Mouse (Mus musculus) embryonic facial prominence, embryonic 14.5 days (tissue): Measurements from ENCODE around the gene Rgs9bp. TPM values are rescaled to one million over a fixed set of nuclear protein-coding genes. Genes with fewer than 3 reads are reported as not detected.
A peak's percentile ranks its signal among the peaks of the same experiment; 100 is the strongest.

Source experiments
- ATAC-seq: fragments of 200-750 bp; cut with Nextera tagmentation; 2 replicates; pipeline ENCODE4 v1.8.0; 2017; ENCODE audit warnings: low read depth, moderate number of reproducible peaks, moderate TSS enrichment
- DNase-seq: peaks from one replicate; pipeline ENCODE4 v3.0.0-alpha.2; 2015; ENCODE audit warnings: low spot score
- H3K27ac ChIP-seq: fragments of 300-500 bp; sonication (generic); replicated peaks from 2 replicates; pipeline ENCODE4 v1.5.1; 2014; ENCODE audit warnings: low read depth, mild to moderate bottlenecking, low read length, moderate library complexity
- H3K27me3 ChIP-seq: fragments of 300-500 bp; sonication (generic); replicated peaks from 2 replicates; pipeline ENCODE4 v1.6.1; 2014; ENCODE audit warnings: low read length; ENCODE audit not compliant: control insufficient read depth, insufficient read depth
- H3K36me3 ChIP-seq: fragments of 300-500 bp; sonication (generic); 2 replicates; pipeline ENCODE4 v1.6.1; 2014; ENCODE audit warnings: low read length, mixed read lengths; ENCODE audit not compliant: control insufficient read depth, insufficient read depth
- H3K4me1 ChIP-seq: fragments of 300-500 bp; sonication (generic); 2 replicates; pipeline ENCODE4 v1.6.1; 2014; ENCODE audit warnings: antibody characterized with exemption, low read length; ENCODE audit not compliant: control insufficient read depth, insufficient read depth
- H3K4me2 ChIP-seq: fragments of 300-500 bp; sonication (generic); 2 replicates; pipeline ENCODE4 v1.6.1; 2014; ENCODE audit warnings: low read depth, mild to moderate bottlenecking, low read length, moderate library complexity, mixed read lengths
- H3K4me3 ChIP-seq: fragments of 300-500 bp; sonication (generic); 2 replicates; pipeline ENCODE4 v1.5.1; 2014; ENCODE audit warnings: low read depth, mild to moderate bottlenecking, low read length
- H3K9ac ChIP-seq: fragments of 300-500 bp; sonication (generic); 2 replicates; pipeline ENCODE4 v1.6.1; 2014; ENCODE audit warnings: low read depth, mild to moderate bottlenecking, low read length, moderate library complexity, mixed read lengths
- H3K9me3 ChIP-seq: fragments of 300-500 bp; sonication (generic); 2 replicates; pipeline ENCODE4 v1.6.1; 2016; ENCODE audit warnings: low read length; ENCODE audit not compliant: control insufficient read depth
- WGBS: fragments of 180-500 bp; shearing (Covaris S2); extraction: QIAGEN DNeasy Blood & Tissue Kit; methylation state at CpG from one replicate; pipeline ENCODE4 v1.1.7; 2014; 5-methylcytosine and 5-hydroxymethylcytosine counted together
- polyA plus RNA-seq: library from polyadenylated mRNA; unstranded; fragments of >200 nt; fragmentation: Nextera tagmentation; extraction: Ambion mirVana; gene quantifications from 2 replicates; pipeline ENCODE4 v1.2.1, GENCODE M21; 2014

The Rgs9bp gene
- polyA plus RNA-seq, 1 experiment from 2014 or later = 0.22 TPM

DNA sequence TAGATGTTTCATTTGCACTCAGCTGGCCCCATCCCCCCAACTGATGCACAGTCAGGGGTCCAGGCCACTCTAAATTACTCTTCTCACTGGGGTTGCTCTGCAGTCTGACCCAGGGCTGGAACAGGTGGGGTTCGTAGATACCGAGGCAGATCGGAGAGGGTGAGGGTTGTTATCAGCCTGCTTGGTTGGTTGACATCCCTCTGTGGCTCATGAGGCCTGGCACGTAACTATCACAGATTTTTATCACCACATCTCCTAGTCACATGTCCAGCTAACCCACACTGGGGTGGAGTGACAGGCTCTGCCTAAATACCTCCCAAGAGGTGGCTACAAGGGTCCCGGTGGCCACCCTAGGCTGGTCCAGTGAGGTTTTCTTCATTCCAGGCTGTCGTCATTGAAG is 15.7 kb upstream of the Rgs9bp start:
- H3K4me3 ChIP-seq = no peak overlapping the region
- no peaks in the 10 kb centered on the region for H3K9me3 ChIP-seq
- H3K4me1 ChIP-seq = no peaks in the 10 kb centered on the region
- H3K9ac ChIP-seq = no peak overlapping the region
- H3K4me2 ChIP-seq = no peak overlapping the region
- no peaks in the 10 kb centered on the region for H3K27me3 ChIP-seq
- WGBS = 86% methylated on average over 6 of the region's 6 CpGs
- H3K27ac ChIP-seq = no peak overlapping the region
- no peak for DNase-seq
- peaks cover 72% of the 10 kb centered on the region for H3K36me3 ChIP-seq
- ATAC-seq = no peak

DNA sequence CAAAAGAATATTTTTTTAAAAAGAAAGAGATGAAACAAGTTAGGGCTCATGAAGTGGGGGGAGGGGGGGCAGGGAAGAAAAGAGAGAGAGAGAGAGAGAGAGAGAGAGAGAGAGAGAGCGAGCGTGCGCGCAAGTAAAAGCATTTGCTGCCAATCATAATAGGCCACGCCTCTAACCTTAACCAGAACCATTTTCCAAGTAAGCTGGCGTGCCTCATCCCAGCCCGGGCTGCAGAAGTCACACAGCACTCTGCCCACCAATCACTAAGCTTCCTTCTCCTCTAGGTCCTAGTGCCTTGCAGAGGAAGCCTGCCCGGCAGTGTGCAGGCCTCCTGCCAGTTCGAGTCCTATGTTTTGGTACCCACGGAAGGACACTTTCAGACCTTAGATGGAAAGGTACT is 14.6 kb upstream of the Rgs9bp start:
- WGBS = 85% methylated on average over 10 of the region's 10 CpGs
- H3K36me3 ChIP-seq = peaks cover 75% of the 10 kb centered on the region
- no peak for DNase-seq

DNA sequence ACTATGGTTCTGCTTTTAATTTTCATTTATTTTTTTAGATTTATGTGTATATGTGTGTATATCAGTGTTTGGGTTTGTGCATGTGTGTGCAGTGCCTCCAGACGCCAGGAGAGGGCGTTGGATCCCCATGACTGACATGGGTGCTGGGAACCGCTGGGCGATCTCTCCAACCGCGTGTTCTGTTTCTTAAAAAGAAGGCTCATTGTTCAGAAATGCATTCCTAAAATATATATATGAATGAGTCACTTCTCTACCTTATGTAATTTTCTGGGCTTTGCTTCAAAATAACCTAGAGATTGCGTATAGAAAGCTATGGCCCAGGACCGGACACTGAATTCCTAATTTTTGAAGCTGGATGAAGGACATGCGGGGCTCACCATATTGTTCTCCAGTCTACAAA is 14.1 kb upstream of the Rgs9bp start:
- Histone ChIP-seq H3K4me3 (no peak overlapping the region), H3K27ac (no peak overlapping the region), H3K36me3 (peaks cover 75% of the 10 kb centered on the region), H3K27me3 (no peaks in the 10 kb centered on the region), H3K4me2 (no peak overlapping the region), H3K9ac (no peak overlapping the region), H3K9me3 (no peaks in the 10 kb centered on the region), H3K4me1 (no peaks in the 10 kb centered on the region)
- ATAC-seq = no peak
- no peak for DNase-seq
- 86% methylated on average over 9 of the region's 9 CpGs for WGBS

More for the DNA sequence above, 14.6 kb upstream of the Rgs9bp start:
- no peak for ATAC-seq
- Histone ChIP-seq H3K4me1 (no peaks in the 10 kb centered on the region), H3K9ac (no peak overlapping the region), H3K27ac (no peak overlapping the region), H3K4me3 (no peak overlapping the region), H3K9me3 (no peaks in the 10 kb centered on the region), H3K4me2 (no peak overlapping the region), H3K27me3 (no peaks in the 10 kb centered on the region)

DNA sequence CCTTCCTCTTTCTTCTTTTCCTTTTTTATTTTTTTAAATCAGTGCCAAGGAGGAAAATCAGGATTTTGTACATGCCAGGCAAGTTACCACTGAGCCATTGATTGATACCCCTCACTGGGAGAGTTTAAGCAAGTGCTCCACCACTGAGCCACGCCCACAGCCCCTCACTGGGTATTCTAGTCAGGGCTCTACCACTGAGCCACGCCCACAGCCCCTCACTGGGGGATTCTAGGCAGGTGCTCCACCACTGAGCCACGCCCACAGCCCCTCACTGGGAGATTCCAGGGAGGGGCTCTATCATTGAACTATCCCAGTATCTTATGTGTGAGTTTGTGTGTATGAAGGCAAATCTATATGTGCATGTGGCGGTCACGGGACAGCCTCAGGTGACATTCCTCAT is 8.9 kb upstream of the Rgs9bp start:
- no peak for ATAC-seq
- H3K4me2 ChIP-seq = no peak overlapping the region
- H3K9me3 ChIP-seq = no peaks in the 10 kb centered on the region
- H3K27ac ChIP-seq = no peak overlapping the region
- peaks cover 63% of the 10 kb centered on the region for H3K36me3 ChIP-seq
- DNase-seq = no peak
- H3K27me3 ChIP-seq = no peaks in the 10 kb centered on the region
- H3K4me3 ChIP-seq = no peak overlapping the region
- H3K9ac ChIP-seq = no peak overlapping the region
- peaks cover 17% of the 10 kb centered on the region for H3K4me1 ChIP-seq
- WGBS = 84% methylated on average over 5 of the region's 5 CpGs

DNA sequence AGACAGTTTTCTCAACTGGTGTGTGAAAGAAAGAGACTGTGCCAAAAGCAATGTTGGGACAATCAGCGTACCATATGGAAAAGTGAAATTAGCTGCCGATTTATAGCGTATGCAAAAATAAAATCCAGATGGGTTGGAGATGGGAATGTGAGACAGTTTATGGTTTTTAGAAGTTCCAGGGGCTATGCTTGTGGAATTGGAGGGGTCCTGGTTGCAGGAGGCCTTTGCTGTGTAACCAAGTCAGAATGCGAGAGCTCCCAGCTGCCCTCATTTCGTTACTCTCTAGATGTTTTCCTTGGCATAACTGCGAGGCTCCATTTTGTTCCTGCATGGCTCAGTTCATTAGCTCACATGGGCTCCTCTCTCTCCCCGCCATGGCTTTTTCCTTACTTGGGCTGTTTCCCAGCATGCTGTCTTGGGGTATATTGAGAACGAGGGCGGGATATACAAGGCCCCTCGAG is 5.4 kb upstream of the Rgs9bp start:
- Histone ChIP-seq H3K36me3 (peaks cover 39% of the 10 kb centered on the region), H3K4me2 (peak overlapping the region; percentile 32), H3K9me3 (no peaks in the 10 kb centered on the region), H3K27me3 (no peaks in the 10 kb centered on the region), H3K4me1 (peaks cover 27% of the 10 kb centered on the region), H3K9ac (no peak overlapping the region), H3K4me3 (no peak overlapping the region), H3K27ac (peak overlapping the region; percentile 94)
- ATAC-seq (0 out of 2 replicates have a peak, but pooled peaks have one; percentile 2), DNase-seq (peak; percentile 93)
- 34% methylated on average over 10 of the region's 10 CpGs for WGBS

DNA sequence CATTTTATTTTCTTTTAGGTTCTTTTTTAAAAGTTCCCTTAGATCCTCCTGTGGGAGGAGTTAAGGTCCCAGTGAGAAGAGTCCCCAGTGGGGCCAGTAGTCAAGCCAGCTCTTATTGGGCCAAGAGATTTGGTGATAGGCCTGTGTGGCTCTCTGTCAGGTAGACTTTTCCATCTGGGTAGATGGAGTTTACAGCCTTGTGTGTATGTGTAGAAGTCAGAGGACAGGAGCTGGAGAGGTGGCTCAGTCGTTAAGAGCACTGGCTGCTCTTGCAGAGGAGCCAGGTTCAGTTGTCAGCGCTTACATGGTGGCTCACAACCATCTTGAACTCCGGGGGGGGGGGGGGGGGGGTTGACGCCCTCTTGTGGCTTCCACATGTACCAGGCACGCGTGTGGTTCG is 4.1 kb upstream of the Rgs9bp start:
- no peak overlapping the region for H3K4me3 ChIP-seq
- H3K9ac ChIP-seq = no peak overlapping the region
- no peak overlapping the region for H3K27ac ChIP-seq
- peaks cover 28% of the 10 kb centered on the region for H3K36me3 ChIP-seq
- H3K9me3 ChIP-seq = no peaks in the 10 kb centered on the region
- ATAC-seq (no peak), DNase-seq (no peak)
- peaks cover 27% of the 10 kb centered on the region for H3K4me1 ChIP-seq
- H3K4me2 ChIP-seq = no peak overlapping the region
- WGBS = 76% methylated on average over 6 of the region's 7 CpGs
- peaks cover 7% of the 10 kb centered on the region for H3K27me3 ChIP-seq

DNA sequence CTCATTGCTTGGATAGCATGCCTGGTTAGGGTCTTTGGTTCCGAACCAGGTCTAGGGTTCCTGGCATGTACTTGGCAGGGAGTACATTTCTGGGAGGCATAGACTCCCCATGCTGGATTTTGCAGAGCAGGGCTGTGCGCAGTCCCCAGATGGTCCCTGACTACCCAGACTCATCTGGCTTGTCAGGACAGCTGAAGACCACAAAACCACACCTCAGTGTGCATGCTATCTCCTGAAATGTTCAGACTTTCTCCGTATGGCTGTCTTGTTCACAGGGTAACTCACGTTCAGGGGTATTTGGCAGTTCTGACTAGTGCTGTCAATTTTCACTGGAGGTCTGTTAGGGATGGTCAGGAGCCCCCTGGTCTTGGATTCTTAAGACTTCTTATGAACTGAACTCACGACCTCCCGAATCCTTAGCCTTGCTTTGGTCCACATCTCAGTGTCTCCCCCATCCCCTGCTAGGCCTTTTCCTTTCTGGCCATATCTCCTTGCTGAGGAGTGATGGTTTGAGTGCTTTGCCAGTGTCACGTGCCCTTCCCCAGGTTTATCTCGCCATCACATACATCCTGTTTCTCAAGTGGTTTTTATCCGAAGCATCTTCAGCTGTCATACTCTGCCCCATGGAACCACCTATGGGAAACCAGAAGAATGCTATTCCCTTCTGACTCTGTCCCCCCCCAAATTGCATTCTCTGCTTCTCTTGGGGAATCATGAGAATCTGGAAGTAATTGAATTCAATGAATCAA is 3.5 kb upstream of the Rgs9bp start:
- H3K4me1 ChIP-seq = peaks cover 27% of the 10 kb centered on the region
- 78% methylated on average over 9 of the region's 9 CpGs for WGBS
- H3K9ac ChIP-seq = no peak overlapping the region
- ATAC-seq (no peak), DNase-seq (no peak)
- H3K4me3 ChIP-seq = no peak overlapping the region
- no peak overlapping the region for H3K4me2 ChIP-seq
- no peaks in the 10 kb centered on the region for H3K9me3 ChIP-seq
- no peak overlapping the region for H3K27ac ChIP-seq
- peaks cover 23% of the 10 kb centered on the region for H3K36me3 ChIP-seq
- H3K27me3 ChIP-seq = peaks cover 14% of the 10 kb centered on the region

DNA sequence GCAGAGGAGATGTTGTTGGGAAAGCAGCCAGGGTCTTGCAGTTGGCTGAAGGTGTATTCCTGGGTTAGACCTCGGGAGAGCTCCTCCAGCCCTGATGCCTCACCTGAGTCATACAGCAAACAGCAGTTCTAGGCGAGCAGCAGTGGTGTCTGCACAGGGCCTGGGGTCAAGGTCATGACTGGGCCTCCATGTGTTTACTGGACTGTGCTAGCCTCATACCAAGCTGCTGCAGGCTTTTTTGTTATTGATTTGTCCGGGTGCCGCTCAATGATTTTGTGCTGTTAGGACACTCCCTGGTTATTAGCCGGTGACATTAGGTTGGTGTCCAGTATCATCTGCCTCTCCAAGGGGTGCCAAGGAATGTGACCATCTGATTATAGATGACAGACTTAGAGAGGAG is 2.3 kb upstream of the Rgs9bp start:
- Histone ChIP-seq H3K4me2 (peak overlapping the region; percentile 98; the same call in 1 of the 2 replicates), H3K36me3 (peaks cover 12% of the 10 kb centered on the region), H3K9ac (no peak overlapping the region), H3K27me3 (peaks cover 25% of the 10 kb centered on the region), H3K4me1 (peaks cover 27% of the 10 kb centered on the region), H3K4me3 (no peak overlapping the region), H3K27ac (no peak overlapping the region), H3K9me3 (no peaks in the 10 kb centered on the region)
- WGBS = 75% methylated on average over 5 of the region's 5 CpGs
- ATAC-seq (no peak), DNase-seq (no peak)

DNA sequence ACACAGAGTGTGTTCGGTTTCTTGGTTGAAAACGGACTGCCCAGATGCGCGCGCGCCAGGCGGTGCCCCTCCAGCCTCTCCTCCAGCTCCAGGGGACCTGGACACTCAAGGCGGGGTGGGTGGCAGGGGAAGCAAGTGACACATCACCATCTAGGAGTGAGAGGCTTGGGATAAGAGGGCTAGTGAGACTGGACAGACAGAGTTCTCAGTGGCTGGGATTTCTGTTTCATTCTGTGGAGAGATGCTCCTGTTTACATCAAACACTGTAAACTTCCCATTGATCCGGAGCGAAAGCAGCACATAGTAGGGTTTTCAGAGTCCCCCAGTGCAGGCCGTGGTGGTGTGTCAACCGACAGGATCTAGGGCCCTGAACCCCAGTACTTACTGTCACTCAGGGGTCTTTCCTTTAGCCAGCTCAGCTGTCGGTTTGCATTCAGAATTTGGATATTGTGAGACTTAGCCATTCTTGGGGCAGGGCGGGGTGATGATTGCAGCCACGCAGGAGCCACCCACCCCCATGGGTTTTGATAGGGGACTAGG is 1.6 kb upstream of the Rgs9bp start:
- no peak overlapping the region for H3K27ac ChIP-seq
- peaks cover 27% of the 10 kb centered on the region for H3K4me1 ChIP-seq
- 20% methylated on average over 15 of the region's 15 CpGs for WGBS

More for the DNA sequence above, 1.6 kb upstream of the Rgs9bp start:
- H3K36me3 ChIP-seq = peaks cover 5% of the 10 kb centered on the region
- peaks cover 32% of the 10 kb centered on the region for H3K27me3 ChIP-seq
- H3K9me3 ChIP-seq = no peaks in the 10 kb centered on the region
- no peak for ATAC-seq
- H3K9ac ChIP-seq = peak overlapping the region; percentile 82
- DNase-seq = no peak
- H3K4me3 ChIP-seq = peak overlapping the region; percentile 88
- H3K4me2 ChIP-seq = peak overlapping the region; percentile 98
